Mouse (Mus musculus) ES-E14 (cell line): ENCODE data around the gene Cd163.

Source experiments
- CHD2 ChIP-seq: IDR thresholded peaks from 2 replicates; pipeline ENCODE4 v1.6.1; 2014; ENCODE audit warnings: mild to moderate bottlenecking, low read depth, low read length, inconsistent platforms
- MAFK ChIP-seq: IDR thresholded peaks from 2 replicates; pipeline ENCODE4 v1.6.1; 2014; ENCODE audit warnings: mild to moderate bottlenecking, low read depth, low read length, inconsistent platforms; ENCODE audit not compliant: insufficient read depth
- ZC3H11A ChIP-seq: IDR thresholded peaks from 2 replicates; pipeline ENCODE4 v1.6.1; 2012; ENCODE audit warnings: low read depth, mild to moderate bottlenecking, inconsistent platforms, low read length, borderline replicate concordance
- ZNF384 ChIP-seq: IDR thresholded peaks from 2 replicates; pipeline ENCODE4 v1.6.1; 2012; ENCODE audit warnings: low read depth, low read length, inconsistent platforms

DNA sequence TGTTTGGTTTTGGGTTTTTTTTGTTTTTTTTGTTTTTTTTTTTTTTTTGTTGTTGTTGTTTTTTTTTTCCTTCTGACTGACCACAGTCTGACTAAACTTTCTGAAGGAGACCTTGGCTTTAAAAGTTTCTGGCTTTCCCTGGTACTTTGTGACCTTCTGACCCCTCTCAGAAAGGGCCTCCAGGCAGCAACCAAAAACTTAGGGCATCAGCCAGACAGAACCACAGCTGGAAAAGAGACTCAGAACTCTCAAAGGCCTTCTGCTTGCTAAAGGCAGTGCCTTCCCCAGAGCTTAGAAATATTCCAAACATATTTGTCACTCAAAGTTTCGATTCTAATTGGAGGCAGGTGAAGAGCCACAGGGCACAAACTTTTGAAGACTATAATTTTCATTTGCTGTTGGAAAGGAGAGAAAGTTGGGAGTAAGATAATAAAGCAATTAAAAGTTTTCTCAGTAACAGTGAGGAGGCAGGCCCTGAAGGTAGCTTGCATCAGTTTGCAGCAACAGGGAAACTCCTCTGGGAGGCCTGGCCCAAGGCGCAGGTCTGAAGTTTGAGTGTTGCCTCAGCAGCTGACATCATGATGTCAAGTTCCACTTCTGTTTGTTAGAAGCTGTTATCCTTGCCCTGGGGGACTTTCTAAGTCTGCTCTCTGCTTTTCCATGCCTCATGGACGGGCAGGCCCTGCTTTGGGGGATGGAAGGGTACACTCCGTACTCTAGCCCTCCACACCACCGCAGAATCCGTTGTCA, 48.6 kb upstream of the Cd163 start:
- no peak for TF ChIP-seq ZNF384
- TF ChIP-seq MAFK, result no peak
- no peak for TF ChIP-seq CHD2
- TF ChIP-seq ZC3H11A, result no peak
